Mouse (Mus musculus) lung, postnatal 0 days (tissue): Measurements from ENCODE around the gene Sox6.

Experiments
- CTCF ChIP-seq: IDR thresholded peaks from 2 replicates; pipeline ENCODE4 v1.5.1; 2016; ENCODE audit warnings: antibody characterized with exemption, mild to moderate bottlenecking
- EP300 ChIP-seq: IDR thresholded peaks from 2 replicates; pipeline ENCODE4 v1.6.1; 2016; ENCODE audit warnings: antibody characterized with exemption, mild to moderate bottlenecking, control low read depth

- TF ChIP-seq EP300: no peak
- no peak for TF ChIP-seq CTCF
Measured at GRCm38 (mm10) chr7:115549670-115550069, 488.9 kb downstream of the Sox6 start.
